Mouse (Mus musculus): ENCODE measurements around the gene Adipor2. TPM values are rescaled to one million over a fixed set of nuclear protein-coding genes. Genes with fewer than 3 reads are reported as not detected.

The Adipor2 gene
- total and polyA plus RNA-seq, 2 experiments = 246 to 306 TPM

DNA sequence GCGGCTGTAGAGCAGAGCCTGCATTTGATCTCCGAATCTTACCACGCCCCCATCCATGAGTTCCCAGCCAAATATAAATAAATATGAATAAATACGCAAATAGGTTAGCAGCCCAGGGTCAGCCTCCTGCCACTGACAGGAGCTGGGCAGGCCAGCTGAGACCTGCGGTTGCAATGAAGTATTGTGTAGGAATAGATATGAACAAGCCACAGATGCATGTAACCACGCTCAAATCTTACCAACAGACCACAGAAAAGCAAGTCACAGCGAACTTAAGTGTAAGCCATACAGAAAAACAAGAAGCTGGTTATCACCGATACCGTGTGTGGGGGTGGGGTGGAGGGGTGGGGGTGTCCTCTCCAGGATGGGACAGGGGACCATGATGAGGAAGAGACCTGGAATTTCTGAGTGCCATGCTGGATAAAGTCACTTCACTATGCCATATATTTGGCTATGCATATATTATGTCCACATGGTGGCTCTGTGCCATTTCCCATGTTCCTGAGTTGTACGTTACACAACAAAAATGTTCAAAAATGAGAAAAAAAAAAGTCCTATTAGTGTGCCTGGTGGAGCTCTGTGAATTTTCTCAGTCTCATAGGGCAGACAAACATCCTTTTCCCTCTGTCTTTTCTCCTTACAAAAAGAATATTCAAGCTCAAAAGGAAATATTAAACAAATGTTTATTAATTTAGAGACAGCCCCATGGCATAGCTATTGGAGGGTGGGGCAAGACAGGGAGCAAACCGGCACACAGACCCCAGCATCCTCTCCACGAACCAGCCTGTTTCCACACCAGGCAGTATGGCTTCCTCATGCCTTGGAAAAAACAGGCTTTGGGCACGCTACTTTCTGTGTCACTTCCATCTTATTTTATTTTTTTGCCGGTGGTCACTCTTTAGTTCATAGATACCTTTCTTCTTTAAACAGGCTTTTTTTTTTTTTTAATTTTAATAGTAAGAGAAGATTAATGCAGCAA, 33.8 kb upstream of the Adipor2 start:
- no peak for TF ChIP-seq POLR2A (IDR thresholded peaks at IDR 0.05; ENCODE audit: extremely low read depth, insufficient read depth, low read length)
- no peak for TF ChIP-seq CTCF (IDR thresholded peaks at IDR 0.05; ENCODE audit: low read depth, low read length)
- Histone ChIP-seq H3K9ac (ENCODE audit: low read depth, low read length) (no peak overlapping the region), H3K27me3 (ENCODE audit: control insufficient read depth, insufficient read depth, low read length) (no peaks in the 10 kb centered on the region), H3K4me3 (ENCODE audit: insufficient read depth, low read depth, low read length) (no peak overlapping the region), H3K36me3 (ENCODE audit: control insufficient read depth, insufficient read depth, low read length) (no peaks in the 10 kb centered on the region), H3K79me2 (ENCODE audit: control insufficient read depth, insufficient read depth, low read length) (no peaks in the 10 kb centered on the region), H3K27ac (replicated peaks; ENCODE audit: insufficient read depth, low read depth, low read length) (no peak overlapping the region), H3K4me1 (ENCODE audit: control insufficient read depth, insufficient read depth, low read length) (peaks cover 5% of the 10 kb centered on the region)
- no peak for DNase-seq (ENCODE audit: extremely low read depth, low read depth, low spot score)
- 63% methylated on average over 14 of the region's 14 CpGs for WGBS

DNA sequence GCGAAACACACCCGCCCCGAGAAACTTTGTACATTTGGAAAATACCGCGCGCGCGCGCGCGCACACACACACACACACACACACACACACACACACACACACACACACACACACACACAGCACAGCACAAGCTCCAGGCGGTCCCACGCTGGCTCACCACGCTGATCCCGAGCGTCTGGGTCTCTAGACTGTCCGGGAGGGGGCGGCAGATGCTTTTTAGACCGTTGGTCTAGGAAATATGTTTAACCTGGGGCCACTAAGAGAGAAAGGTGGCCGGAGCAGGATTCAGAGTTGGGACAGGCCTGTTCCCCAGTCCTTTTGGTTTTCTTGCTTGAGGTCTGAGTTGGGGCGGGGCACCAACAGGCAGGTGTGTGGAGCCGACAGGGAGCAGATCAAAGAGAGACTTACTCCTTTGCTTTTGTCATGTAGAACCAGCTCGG, 31.6 kb upstream of the Adipor2 start:
- Histone ChIP-seq H3K9ac (ENCODE audit: low read depth, low read length) (peak overlapping the region; percentile 12), H3K27me3 (ENCODE audit: control insufficient read depth, insufficient read depth, low read length) (no peaks in the 10 kb centered on the region), H3K4me1 (ENCODE audit: control insufficient read depth, insufficient read depth, low read length) (peaks cover 9% of the 10 kb centered on the region), H3K79me2 (ENCODE audit: control insufficient read depth, insufficient read depth, low read length) (no peaks in the 10 kb centered on the region), H3K4me3 (ENCODE audit: insufficient read depth, low read depth, low read length) (peak overlapping the region; percentile 28), H3K27ac (replicated peaks; ENCODE audit: insufficient read depth, low read depth, low read length) (no peak overlapping the region), H3K36me3 (ENCODE audit: control insufficient read depth, insufficient read depth, low read length) (no peaks in the 10 kb centered on the region)
- peak; percentile 53 for DNase-seq (ENCODE audit: extremely low read depth, low read depth, low spot score)
- WGBS = 7% methylated on average over 21 of the region's 23 CpGs
- TF ChIP-seq CTCF (IDR thresholded peaks at IDR 0.05; ENCODE audit: low read depth, low read length) = peak; percentile 69
- TF ChIP-seq POLR2A (IDR thresholded peaks at IDR 0.05; ENCODE audit: extremely low read depth, insufficient read depth, low read length) = no peak

DNA sequence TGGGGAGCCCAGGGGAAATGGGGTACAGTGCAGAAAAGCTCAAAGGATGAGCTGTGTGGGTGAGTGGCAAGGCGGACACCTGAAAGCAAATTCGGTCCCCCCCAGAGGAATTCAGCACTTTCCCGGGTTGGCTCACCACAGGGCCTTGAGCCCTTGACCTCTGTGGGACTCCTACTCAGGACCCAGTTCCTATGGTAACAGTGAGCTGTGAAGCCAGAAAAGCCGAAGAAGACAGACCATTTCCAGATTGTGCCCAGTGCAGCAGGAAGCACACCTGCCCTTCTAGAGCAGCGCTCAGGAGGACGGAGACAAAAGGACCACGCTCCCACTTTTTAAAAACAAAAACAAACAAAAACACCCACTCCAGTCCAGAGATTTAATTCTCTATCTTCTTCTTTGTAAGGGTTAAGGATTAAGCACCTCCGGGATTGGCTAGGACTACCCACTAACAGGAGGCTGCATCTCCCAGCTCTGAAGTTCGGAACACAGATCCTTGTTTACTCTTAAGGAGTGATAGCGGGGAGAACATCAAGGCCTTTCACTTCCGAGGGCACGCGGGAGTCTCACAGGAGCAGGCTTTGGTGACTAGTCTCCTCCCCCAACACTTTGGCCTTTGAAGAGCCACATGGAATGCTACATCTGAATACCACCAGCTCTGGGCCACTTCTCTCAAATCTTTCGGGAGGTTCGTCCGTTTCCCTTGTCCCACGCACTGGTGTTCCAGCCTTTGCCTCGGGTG, 31.0 kb upstream of the Adipor2 start:
- no peaks in the 10 kb centered on the region for H3K27me3 ChIP-seq (ENCODE audit: control insufficient read depth, insufficient read depth, low read length)
- 14% methylated on average over 18 of the region's 18 CpGs for WGBS
- DNase-seq (ENCODE audit: extremely low read depth, low read depth, low spot score) = peak; percentile 49
- peaks cover 9% of the 10 kb centered on the region for H3K4me1 ChIP-seq (ENCODE audit: control insufficient read depth, insufficient read depth, low read length)
- H3K27ac ChIP-seq (replicated peaks; ENCODE audit: insufficient read depth, low read depth, low read length) = no peak overlapping the region
- TF ChIP-seq CTCF (IDR thresholded peaks at IDR 0.05; ENCODE audit: low read depth, low read length) = no peak
- TF ChIP-seq POLR2A (IDR thresholded peaks at IDR 0.05; ENCODE audit: extremely low read depth, insufficient read depth, low read length) = no peak
- no peaks in the 10 kb centered on the region for H3K36me3 ChIP-seq (ENCODE audit: control insufficient read depth, insufficient read depth, low read length)
- peak overlapping the region; percentile 12 for H3K9ac ChIP-seq (ENCODE audit: low read depth, low read length)
- peak overlapping the region; percentile 28 for H3K4me3 ChIP-seq (ENCODE audit: insufficient read depth, low read depth, low read length)
- no peaks in the 10 kb centered on the region for H3K79me2 ChIP-seq (ENCODE audit: control insufficient read depth, insufficient read depth, low read length)

DNA sequence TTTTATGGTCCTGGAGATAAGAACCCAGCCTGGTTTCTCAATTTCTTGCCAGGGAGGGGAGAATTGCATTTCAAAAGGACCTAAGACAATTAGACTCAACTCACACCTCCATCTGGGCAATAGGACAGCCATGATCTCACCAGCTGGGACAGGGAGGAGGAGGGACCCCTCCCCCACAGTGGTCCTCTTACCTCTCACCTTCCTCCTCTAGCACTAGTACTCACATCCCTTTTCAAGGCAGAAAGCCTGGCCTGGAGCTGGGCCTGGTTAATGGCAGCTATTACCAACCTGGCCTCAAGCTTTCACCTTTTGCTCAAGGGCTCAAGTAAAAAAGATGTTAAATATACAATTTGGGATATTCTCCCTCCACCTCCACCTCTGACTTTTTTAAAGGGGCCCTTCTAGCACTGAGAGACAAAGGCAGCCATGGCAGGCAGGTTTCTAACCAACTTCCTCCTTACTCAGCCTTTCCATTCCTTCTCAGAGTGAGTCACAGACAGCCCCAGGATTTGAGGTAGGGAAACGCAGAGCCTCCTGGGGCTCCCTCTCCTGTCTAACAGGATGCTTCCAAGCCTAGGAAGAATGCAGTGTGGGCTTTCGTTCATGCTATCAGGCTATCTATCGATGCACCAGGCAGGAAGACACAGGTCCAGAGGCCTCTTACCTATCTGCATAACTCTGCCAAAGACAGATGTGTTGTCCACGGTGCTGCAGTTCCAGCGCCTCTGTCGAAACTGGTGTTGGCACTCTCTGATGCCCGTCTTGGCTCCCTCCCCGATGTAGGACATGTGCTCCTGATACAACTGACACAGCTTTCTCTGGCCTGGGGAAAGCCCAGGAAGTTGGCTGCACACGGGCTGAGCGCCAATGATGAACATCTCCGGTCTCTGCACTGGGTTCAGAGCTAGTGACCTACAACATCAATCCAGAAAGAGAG, 28.4 kb upstream of the Adipor2 start:
- H3K27me3 ChIP-seq (ENCODE audit: control insufficient read depth, insufficient read depth, low read length) = no peaks in the 10 kb centered on the region
- peak; percentile 97 for DNase-seq (ENCODE audit: extremely low read depth, low read depth, low spot score)
- peaks cover 9% of the 10 kb centered on the region for H3K4me1 ChIP-seq (ENCODE audit: control insufficient read depth, insufficient read depth, low read length)
- H3K27ac ChIP-seq (replicated peaks; ENCODE audit: insufficient read depth, low read depth, low read length) = no peak overlapping the region
- TF ChIP-seq CTCF (IDR thresholded peaks at IDR 0.05; ENCODE audit: low read depth, low read length) = no peak
- no peak for TF ChIP-seq POLR2A (IDR thresholded peaks at IDR 0.05; ENCODE audit: extremely low read depth, insufficient read depth, low read length)
- no peaks in the 10 kb centered on the region for H3K36me3 ChIP-seq (ENCODE audit: control insufficient read depth, insufficient read depth, low read length)
- no peaks in the 10 kb centered on the region for H3K79me2 ChIP-seq (ENCODE audit: control insufficient read depth, insufficient read depth, low read length)
- no peak overlapping the region for H3K4me3 ChIP-seq (ENCODE audit: insufficient read depth, low read depth, low read length)
- no peak overlapping the region for H3K9ac ChIP-seq (ENCODE audit: low read depth, low read length)
- 15% methylated on average over 11 of the region's 11 CpGs for WGBS
